26 mouse cellular contexts compared by ENCODE assay signal in the genomic region with DNA sequence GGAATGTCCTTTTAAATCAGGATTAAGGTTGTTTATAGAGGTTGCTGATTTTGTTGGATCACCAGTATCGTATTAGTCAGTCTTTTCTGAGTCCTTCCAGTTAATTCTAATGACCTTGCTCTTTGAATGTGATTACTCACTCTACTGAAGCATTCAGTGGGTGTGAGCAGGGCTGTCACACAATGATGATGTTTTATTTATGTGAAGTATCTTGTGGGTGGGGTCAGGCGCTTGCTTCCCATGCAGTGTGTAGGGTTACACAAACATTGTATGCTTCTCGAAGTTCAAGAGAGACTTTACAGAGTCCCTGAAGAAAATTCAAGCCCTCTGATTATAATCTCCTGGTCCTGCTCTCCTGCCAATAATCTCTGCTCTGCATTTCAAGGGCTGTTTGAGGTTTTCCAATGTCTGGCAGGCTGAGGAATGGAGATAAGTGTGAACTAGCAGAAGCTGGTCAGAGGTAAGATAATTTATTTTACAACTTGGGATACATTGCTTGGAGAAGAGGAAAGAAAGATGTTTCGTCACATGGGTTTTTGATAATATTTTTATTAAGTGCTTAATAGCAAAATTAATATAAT. TPM values are rescaled to one million over a fixed set of nuclear protein-coding genes. Genes with fewer than 3 reads are reported as not detected.
DNase-seq lines count a peak whose midpoint lies in the region; ATAC-seq and TF ChIP-seq lines count a peak whose summit lies in the region.
"Had no signal": no experiment of that assay in that cellular context is flagged by ENCODE, and none has a peak within 500 bp of the region (broad histone marks: within the 10 kb centered on the region; RNA-seq: fewer than 3 reads in every experiment).

No protein-coding gene starts in this region.

- CTCF ChIA-PET in Patski (lab: Charles Lee) = no interaction called here

- no peaks in the 10 kb centered on the region for H3K36me3 ChIP-seq in hindbrain, embryonic 10.5 days
- H3K36me3 ChIP-seq: embryonic facial prominence, embryonic 12.5 days; heart, embryonic 15.5 days; hindbrain, embryonic 15.5 days; intestine, embryonic 15.5 days; liver, embryonic 15.5 days; midbrain, embryonic 13.5 days; neural tube, embryonic 12.5 days; stomach, embryonic 15.5 days had no signal

- POLR2A ChIA-PET in Patski (lab: Charles Lee) = no interaction called here

- no peaks in the 10 kb centered on the region for H3K27me3 ChIP-seq in Patski
- no peaks in the 10 kb centered on the region for H3K27me3 ChIP-seq in hindbrain, embryonic 10.5 days (ENCODE audit: insufficient read depth, poor library complexity, severe bottlenecking)
- H3K27me3 ChIP-seq: embryonic facial prominence, embryonic 12.5 days; heart, embryonic 15.5 days; hindbrain, embryonic 15.5 days; intestine, embryonic 15.5 days; liver, embryonic 15.5 days; midbrain, embryonic 13.5 days; neural tube, embryonic 12.5 days; stomach, embryonic 15.5 days had no signal

- in situ Hi-C loops in Patski (cut with MboI; ENCODE audit: low pct_unique_long_range_greater_than_20kb) = loop anchor here (5.0 to 25.0 kb wide), 2 partner anchors 118 to 623 kb away; no protein-coding TSS in a partner anchor

- TF ChIP-seq CTCF in Patski (IDR thresholded peaks at IDR 0.05) = no peak

- 76% methylated on average over 4 of the region's 4 CpGs for WGBS in hindbrain, embryonic 10.5 days

- DNase-seq in heart, adult 11 months = peak; percentile 61
- no peak for DNase-seq in heart, adult 9 months (ENCODE audit: low spot score in 2 of 2)
- DNase-seq in 3T3-L1 (ENCODE audit: low read depth, low spot score) = peak; percentile 50
- peak; percentile 33 for DNase-seq in Patski (ENCODE audit: low read depth, low spot score)
- peak; percentile 45 to 46 for DNase-seq in adrenal gland, postnatal 36 days
- DNase-seq in embryo, embryonic 10.5 days (ENCODE audit: low spot score) = no peak
- DNase-seq in hindbrain, embryonic 10.5 days (ENCODE audit: low spot score) = no peak
- DNase-seq in left cerebral cortex, adult 18-20 months (ENCODE audit: low spot score in 2 of 2) = no peak
- DNase-seq: cerebellum, adult 11 months; cerebellum, adult 9-11 months; forebrain, postnatal 0 days; gastrocnemius, postnatal 36 days; heart, postnatal 36 days; kidney, adult 8-10 months; kidney, postnatal 25 days; lung, postnatal 10 days; right cerebral cortex, postnatal 4 days had no signal

- H3K4me3 ChIP-seq in hindbrain, embryonic 10.5 days = no peak overlapping the region
- H3K4me3 ChIP-seq: embryonic facial prominence, embryonic 12.5 days; heart, embryonic 15.5 days; hindbrain, embryonic 15.5 days; intestine, embryonic 15.5 days; layer of hippocampus, adult 2 months; liver, embryonic 15.5 days; midbrain, embryonic 13.5 days; neural tube, embryonic 12.5 days; stomach, embryonic 15.5 days had no signal

- H3K27ac ChIP-seq in hindbrain, embryonic 10.5 days = no peak overlapping the region
- H3K27ac ChIP-seq: embryonic facial prominence, embryonic 12.5 days; heart, embryonic 15.5 days; hindbrain, embryonic 15.5 days; intestine, embryonic 15.5 days; layer of hippocampus, adult 2 months; liver, embryonic 15.5 days; midbrain, embryonic 13.5 days; neural tube, embryonic 12.5 days; stomach, embryonic 15.5 days had no signal

- peak; percentile 40 for ATAC-seq in Patski
- ATAC-seq: forebrain, postnatal 0 days; intestine, embryonic 15.5 days; midbrain, embryonic 13.5 days had no signal

- H3K9me3 ChIP-seq in hindbrain, embryonic 10.5 days = no peaks in the 10 kb centered on the region
- H3K9me3 ChIP-seq: embryonic facial prominence, embryonic 12.5 days; heart, embryonic 15.5 days; hindbrain, embryonic 15.5 days; intestine, embryonic 15.5 days; liver, embryonic 15.5 days; midbrain, embryonic 13.5 days; neural tube, embryonic 12.5 days; stomach, embryonic 15.5 days had no signal

- H3K4me1 ChIP-seq in hindbrain, embryonic 10.5 days (replicated peaks) = peaks cover 16% of the 10 kb centered on the region

RNA-seq across cellular contexts. Expression of a gene that starts 3.2 kb away (rescaled TPM):
- polyA plus RNA-seq in Patski (2021) = 12.3 TPM
- total RNA-seq in adrenal gland, postnatal 36 days (2021) = 10 to 100 TPM; 24.0 to 27.9 TPM
- polyA plus RNA-seq in hindbrain, embryonic 10.5 days (2016; fragmentation: Nextera tagmentation; extraction: Ambion mirVana) = 9.2 and 10.0 TPM in 2 replicates
- total RNA-seq in left cerebral cortex, adult 18-20 months (2021) = 10 to 100 TPM; 52.9 to 53.9 TPM

Comparison
In these comparisons a context has a peak if more than half of its experiments do, and no peak if none do; other contexts are left out.
1. DNase-seq: peak in heart, adult 11 months (single experiment), 3T3-L1 (single experiment), Patski (single experiment) and adrenal gland, postnatal 36 days (2 of 2); none in heart, adult 9 months (0 of 2), embryo, embryonic 10.5 days (single experiment), hindbrain, embryonic 10.5 days (single experiment) and left cerebral cortex, adult 18-20 months (0 of 2).